Comparison of ENCODE assay signal across 8 mouse cellular contexts in genomic region chr11:70650322-70651175, GRCm38 (mm10). TPM values are rescaled to one million over a fixed set of nuclear protein-coding genes. Genes with fewer than 3 reads are reported as not detected.
A peak's percentile ranks its signal among the peaks of the same experiment; 100 is the strongest.
DNase-seq lines count a peak whose midpoint lies in the region; ATAC-seq lines count a peak whose summit lies in the region.

No protein-coding gene starts in this region.

- peak overlapping the region; percentile 16; the same call in 1 of the 2 replicates for H3K4me3 ChIP-seq in limb, embryonic 11.5 days (ENCODE audit: low read depth, low read length)

- H3K27ac ChIP-seq in limb, embryonic 11.5 days (replicated peaks; ENCODE audit: low read depth, low read length): no peak overlapping the region

- peaks cover 28% of the 10 kb centered on the region for H3K36me3 ChIP-seq in limb, embryonic 11.5 days (ENCODE audit: control insufficient read depth, insufficient read depth, low read length)

- no peak overlapping the region for H3K4me2 ChIP-seq in limb, embryonic 11.5 days (ENCODE audit: low read depth, severe bottlenecking)

- H3K27me3 ChIP-seq in limb, embryonic 11.5 days (ENCODE audit: control insufficient read depth, insufficient read depth, low read length): no peaks in the 10 kb centered on the region

- peak; percentile 26 for DNase-seq in adrenal gland, postnatal 14 days
- DNase-seq in adrenal gland, postnatal 10 days: no peak
- peak; percentile 34 for DNase-seq in lung, postnatal 36 days
- no peak for DNase-seq in lung, adult 18-20 months
- DNase-seq in limb, embryonic 11.5 days (ENCODE audit: low spot score): no peak
- peak; percentile 68 for DNase-seq in thymus, postnatal 0 days (ENCODE audit: low spot score)
- no peak for DNase-seq in yolk sac, embryonic 10.5 days (ENCODE audit: low spot score)
- DNase-seq in ovary, postnatal 14 days (ENCODE audit: low spot score): no peak

- no peak overlapping the region for H3K9ac ChIP-seq in limb, embryonic 11.5 days (ENCODE audit: low read length)

- no peak for ATAC-seq in limb, embryonic 11.5 days (ENCODE audit: insufficient number of reproducible peaks, low FRiP score, low TSS enrichment, low read depth)

- WGBS in limb, embryonic 11.5 days: 86% methylated on average over 12 of the region's 12 CpGs

- H3K4me1 ChIP-seq in limb, embryonic 11.5 days (ENCODE audit: control insufficient read depth, insufficient read depth, low read length): peaks cover 32% of the 10 kb centered on the region

- H3K9me3 ChIP-seq in limb, embryonic 11.5 days (ENCODE audit: control insufficient read depth, low read length): no peaks in the 10 kb centered on the region

RNA-seq across cellular contexts. Expression of gene Slc25a11, which starts 3.3 kb away (rescaled TPM):
- 175 and 184 TPM in 2 replicates for total RNA-seq in adrenal gland, postnatal 14 days (2021)
- 100 to 1,000 TPM; 180 to 220 TPM for total RNA-seq in adrenal gland, postnatal 10 days (2021)
- 141 and 148 TPM in 2 replicates for polyA plus RNA-seq in limb, embryonic 11.5 days (2014; fragmentation: Nextera tagmentation; extraction: Ambion mirVana)
- polyA plus RNA-seq in thymus, postnatal 0 days (2015; fragmentation: Nextera tagmentation; extraction: Ambion mirVana): 137 and 139 TPM in 2 replicates

RNA-seq across cellular contexts. Expression of gene Rnf167, which starts 3.5 kb away (rescaled TPM):
- total RNA-seq in adrenal gland, postnatal 14 days (2021): 69.6 and 88.5 TPM in 2 replicates
- 10 to 100 TPM; 73.9 to 86.6 TPM for total RNA-seq in adrenal gland, postnatal 10 days (2021)
- 89.5 and 99.1 TPM in 2 replicates for polyA plus RNA-seq in limb, embryonic 11.5 days (2014; fragmentation: Nextera tagmentation; extraction: Ambion mirVana)
- 214 and 226 TPM in 2 replicates for polyA plus RNA-seq in thymus, postnatal 0 days (2015; fragmentation: Nextera tagmentation; extraction: Ambion mirVana)

RNA-seq across cellular contexts. Expression of gene Pfn1, which starts 3.9 kb away (rescaled TPM):
- total RNA-seq in adrenal gland, postnatal 14 days (2021): 807 and 918 TPM in 2 replicates
- total RNA-seq in adrenal gland, postnatal 10 days (2021): 100 to 1,000 TPM; 677 to 708 TPM
- polyA plus RNA-seq in limb, embryonic 11.5 days (2014; fragmentation: Nextera tagmentation; extraction: Ambion mirVana): 2,040 and 2,092 TPM in 2 replicates
- polyA plus RNA-seq in thymus, postnatal 0 days (2015; fragmentation: Nextera tagmentation; extraction: Ambion mirVana): 2,783 and 3,382 TPM in 2 replicates

RNA-seq across cellular contexts. Expression of gene Eno3, which starts 6.5 kb away (rescaled TPM):
- 14.9 and 21.4 TPM in 2 replicates for total RNA-seq in adrenal gland, postnatal 14 days (2021)
- total RNA-seq in adrenal gland, postnatal 10 days (2021): 100 to 1,000 TPM in 1 of 2 experiments, 10 to 100 TPM in 1; 89.5 to 224 TPM
- 49.4 and 53.3 TPM in 2 replicates for polyA plus RNA-seq in limb, embryonic 11.5 days (2014; fragmentation: Nextera tagmentation; extraction: Ambion mirVana)
- polyA plus RNA-seq in thymus, postnatal 0 days (2015; fragmentation: Nextera tagmentation; extraction: Ambion mirVana): 13.1 and 14.7 TPM in 2 replicates

RNA-seq across cellular contexts. Expression of gene Gp1ba, which starts 11.6 kb away (rescaled TPM):
- 0.49 and 0.56 TPM in 2 replicates for total RNA-seq in adrenal gland, postnatal 14 days (2021)
- under 1 TPM; 0.30 TPM for total RNA-seq in adrenal gland, postnatal 10 days (2021)
- 1.2 and 1.3 TPM in 2 replicates for polyA plus RNA-seq in limb, embryonic 11.5 days (2014; fragmentation: Nextera tagmentation; extraction: Ambion mirVana)
- polyA plus RNA-seq in thymus, postnatal 0 days (2015; fragmentation: Nextera tagmentation; extraction: Ambion mirVana): 0.06 and 0.13 TPM in 2 replicates

Comparison
In these comparisons a context has a peak if more than half of its experiments do, and no peak if none do; other contexts are left out.
1. DNase-seq: peak in adrenal gland, postnatal 14 days (single experiment), lung, postnatal 36 days (single experiment) and thymus, postnatal 0 days (single experiment); none in adrenal gland, postnatal 10 days (single experiment), lung, adult 18-20 months (0 of 2), limb, embryonic 11.5 days (single experiment), yolk sac, embryonic 10.5 days (single experiment) and ovary, postnatal 14 days (single experiment).